Mouse (Mus musculus): ENCODE data around the gene Ccm2. TPM values are rescaled to one million over a fixed set of nuclear protein-coding genes. Genes with fewer than 3 reads are reported as not detected.
A peak's percentile ranks its signal among the peaks of the same experiment; 100 is the strongest.
"Not testable (repeated sequence)": the region's sequence is repeated elsewhere in the genome, so short reads cannot be mapped to it uniquely, and the experiment has no call there.

Ccm2 gene
- 10 to 100 TPM; 57.7 to 60.9 TPM for total RNA-seq (2021)

- intact Hi-C loops (cut with DNase I) = loop anchor here (5.0 kb wide), 2 partner anchors 51 to 79 kb away; no protein-coding TSS in a partner anchor
Measured at GRCm38 (mm10) chr11:6546205-6547013, at the start of gene Ccm2. Gene Ccm2, plus strand, starts transcription at chr11:6546887.

GRCm38 (mm10) chr11:6497311-6497948, 49.3 kb upstream of the Ccm2 start:
- intact Hi-C loops (cut with DNase I) = no loop called here

More at GRCm38 (mm10) chr11:6546205-6547013, at the start of gene Ccm2:
- DNase-seq (ENCODE audit: extremely low spot score in 1 of 2, low spot score in 2 of 2) = peak; percentile 94 to 98

GRCm38 (mm10) chr11:6502506-6502905, 44.2 kb upstream of the Ccm2 start:
- DNase-seq (ENCODE audit: extremely low spot score in 1 of 2, low spot score in 2 of 2) = no peak
- intact Hi-C loops (cut with DNase I) = no loop called here

More at GRCm38 (mm10) chr11:6497311-6497948, 49.3 kb upstream of the Ccm2 start:
- DNase-seq (ENCODE audit: extremely low spot score in 1 of 2, low spot score in 2 of 2) = no peak

- intact Hi-C loops (cut with DNase I) = no loop called here
- DNase-seq (ENCODE audit: extremely low spot score in 1 of 2, low spot score in 2 of 2) = no peak
Measured at GRCm38 (mm10) chr11:6504226-6504625, 42.5 kb upstream of the Ccm2 start.

- intact Hi-C loops (cut with DNase I) = no loop called here
- no peak for DNase-seq (ENCODE audit: extremely low spot score in 1 of 2, low spot score in 2 of 2)
Measured at GRCm38 (mm10) chr11:6504689-6505088, 42.0 kb upstream of the Ccm2 start.

- no peak for DNase-seq (ENCODE audit: extremely low spot score in 1 of 2, low spot score in 2 of 2)
- intact Hi-C loops (cut with DNase I) = no loop called here
Measured at GRCm38 (mm10) chr11:6506516-6506915, 40.2 kb upstream of the Ccm2 start.

- intact Hi-C loops (cut with DNase I) = no loop called here
- no peak for DNase-seq (ENCODE audit: extremely low spot score in 1 of 2, low spot score in 2 of 2)
Measured at GRCm38 (mm10) chr11:6508269-6508876, 38.3 kb upstream of the Ccm2 start.

GRCm38 (mm10) chr11:6514837-6515236, 31.9 kb upstream of the Ccm2 start:
- no peak for DNase-seq (ENCODE audit: extremely low spot score in 1 of 2, low spot score in 2 of 2)
- intact Hi-C loops (cut with DNase I) = no loop called here

GRCm38 (mm10) chr11:6519491-6520033, 27.1 kb upstream of the Ccm2 start:
- intact Hi-C loops (cut with DNase I) = no loop called here

GRCm38 (mm10) chr11:6520507-6521173, 26.0 kb upstream of the Ccm2 start, which contains the start of gene Myo1g:
Gene Myo1g, minus strand, starts transcription at chr11:6520965.
- intact Hi-C loops (cut with DNase I) = no loop called here
- DNase-seq (ENCODE audit: extremely low spot score in 1 of 2, low spot score in 2 of 2) = no peak

More at GRCm38 (mm10) chr11:6519491-6520033, 27.1 kb upstream of the Ccm2 start:
- DNase-seq (ENCODE audit: extremely low spot score in 1 of 2, low spot score in 2 of 2) = no peak

- intact Hi-C loops (cut with DNase I) = no loop called here
- no peak for DNase-seq (ENCODE audit: extremely low spot score in 1 of 2, low spot score in 2 of 2)
Measured at GRCm38 (mm10) chr11:6522782-6523525, 23.7 kb upstream of the Ccm2 start.

GRCm38 (mm10) chr11:6523662-6524088, 23.0 kb upstream of the Ccm2 start:
- intact Hi-C loops (cut with DNase I) = no loop called here
- DNase-seq (ENCODE audit: extremely low spot score in 1 of 2, low spot score in 2 of 2) = no peak

- no peak for DNase-seq (ENCODE audit: extremely low spot score in 1 of 2, low spot score in 2 of 2)
- intact Hi-C loops (cut with DNase I) = no loop called here
Measured at GRCm38 (mm10) chr11:6524165-6524879, 22.4 kb upstream of the Ccm2 start.

GRCm38 (mm10) chr11:6524880-6525238, 21.8 kb upstream of the Ccm2 start:
- no peak for DNase-seq (ENCODE audit: extremely low spot score in 1 of 2, low spot score in 2 of 2)
- intact Hi-C loops (cut with DNase I) = loop anchor here (5.0 kb wide), 1 partner anchor 48 kb away; the partner anchor contains the start of gene Purb

- intact Hi-C loops (cut with DNase I) = loop anchor here (5.0 kb wide), 1 partner anchor 48 kb away; the partner anchor contains the start of gene Purb
Measured at GRCm38 (mm10) chr11:6525241-6525640, 21.4 kb upstream of the Ccm2 start.

GRCm38 (mm10) chr11:6526526-6527255, 20.0 kb upstream of the Ccm2 start:
- intact Hi-C loops (cut with DNase I) = loop anchor here (5.0 kb wide), 1 partner anchor 49 kb away; the partner anchor contains the start of gene Purb
- not testable (repeated sequence) for DNase-seq (ENCODE audit: extremely low spot score in 1 of 2, low spot score in 2 of 2)

More at GRCm38 (mm10) chr11:6525241-6525640, 21.4 kb upstream of the Ccm2 start:
- no peak for DNase-seq (ENCODE audit: extremely low spot score in 1 of 2, low spot score in 2 of 2)

All from left cerebral cortex, postnatal 10 days (tissue).